Mouse (Mus musculus): ENCODE results near the gene Kcnt1. TPM values are rescaled to one million over a fixed set of nuclear protein-coding genes. Genes with fewer than 3 reads are reported as not detected.

The Kcnt1 gene
- polyA plus RNA-seq, 1 experiment from 2014 or later, result not detected

DNA sequence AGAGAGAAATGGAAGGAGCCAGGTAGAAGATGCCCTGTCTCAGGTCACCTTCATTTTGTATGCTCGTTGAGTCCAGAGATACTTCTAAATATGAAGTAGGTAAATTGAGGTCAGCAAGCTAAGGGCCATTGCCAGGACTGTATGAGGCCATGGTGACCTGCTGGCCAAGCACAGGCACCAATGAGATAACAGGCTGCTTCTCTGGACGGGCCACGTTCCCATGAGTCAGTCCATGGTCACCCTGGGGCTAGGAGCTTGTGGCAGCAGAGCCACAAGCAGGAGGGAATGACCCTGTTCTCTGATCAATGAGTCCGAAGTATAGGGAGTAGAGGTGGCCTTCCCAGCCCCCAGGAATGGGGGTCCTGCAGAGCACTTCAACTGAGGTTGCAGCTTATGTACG lies 51.3 kb downstream of the Kcnt1 start:
- Histone ChIP-seq H3K4me3 (replicated peaks) (no peak overlapping the region), H3K27ac (replicated peaks) (no peak overlapping the region), H3K4me1 (replicated peaks) (no peaks in the 10 kb centered on the region), H3K9me3 (replicated peaks) (no peaks in the 10 kb centered on the region), H3K36me3 (replicated peaks) (no peaks in the 10 kb centered on the region), H3K9ac (no peak overlapping the region), H3K4me2 (no peak overlapping the region), H3K27me3 (no peaks in the 10 kb centered on the region)
- no peak for ATAC-seq (ENCODE audit: insufficient read depth)
- WGBS (ENCODE audit: insufficient replicate concordance), result 50% methylated on average over 5 of the region's 5 CpGs

DNA sequence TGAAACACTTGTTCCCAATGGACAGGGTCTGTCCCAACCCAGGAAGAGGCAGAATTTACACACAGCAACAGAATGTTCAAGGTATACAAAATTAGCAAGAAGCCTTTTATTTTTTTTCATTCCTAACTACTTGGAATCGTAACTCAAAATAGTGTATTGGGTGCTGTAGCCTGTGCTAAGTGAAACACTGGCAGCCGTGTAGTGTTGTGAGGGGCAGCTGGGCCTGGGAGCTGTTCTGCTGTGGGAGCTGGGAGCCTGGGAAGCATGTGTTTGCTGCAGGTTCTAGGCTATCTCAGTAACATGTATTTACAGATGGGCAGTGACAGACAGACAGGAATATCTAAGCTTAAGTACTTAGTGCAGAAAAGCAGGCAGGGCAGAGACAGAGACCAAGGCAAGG lies 54.9 kb downstream of the Kcnt1 start:
- no peaks in the 10 kb centered on the region for H3K4me1 ChIP-seq (replicated peaks)
- no peak overlapping the region for H3K27ac ChIP-seq (replicated peaks)
- no peaks in the 10 kb centered on the region for H3K27me3 ChIP-seq
- H3K9ac ChIP-seq, result no peak overlapping the region
- no peaks in the 10 kb centered on the region for H3K9me3 ChIP-seq (replicated peaks)
- WGBS (ENCODE audit: insufficient replicate concordance), result 74% methylated on average over 2 of the region's 2 CpGs
- no peak overlapping the region for H3K4me2 ChIP-seq
- H3K36me3 ChIP-seq (replicated peaks), result no peaks in the 10 kb centered on the region
- H3K4me3 ChIP-seq (replicated peaks), result no peak overlapping the region
- no peak for ATAC-seq (ENCODE audit: insufficient read depth)

DNA sequence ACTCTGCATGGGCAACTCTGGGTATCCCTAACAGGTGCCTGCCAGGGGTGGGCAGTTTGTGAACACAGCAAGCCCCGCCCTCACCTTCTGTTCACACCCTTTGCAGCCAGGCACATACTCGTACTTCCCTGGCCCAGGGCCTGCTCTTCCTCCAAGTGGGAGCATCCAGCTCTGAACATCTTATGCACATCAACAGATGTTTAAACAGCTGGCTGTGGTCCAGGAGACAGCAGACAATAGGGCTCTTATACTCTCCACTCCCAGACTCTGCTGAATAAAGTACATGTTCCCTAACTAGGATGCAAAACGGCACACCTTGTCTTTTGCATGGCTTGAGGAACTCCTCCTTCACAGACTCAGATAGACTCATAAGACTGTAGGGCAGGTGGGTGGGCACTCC lies 56.4 kb downstream of the Kcnt1 start:
- ATAC-seq (ENCODE audit: insufficient read depth), result no peak
- Histone ChIP-seq H3K4me2 (no peak overlapping the region), H3K4me1 (replicated peaks) (no peaks in the 10 kb centered on the region), H3K9me3 (replicated peaks) (no peaks in the 10 kb centered on the region), H3K9ac (no peak overlapping the region), H3K27me3 (no peaks in the 10 kb centered on the region), H3K36me3 (replicated peaks) (no peaks in the 10 kb centered on the region), H3K4me3 (replicated peaks) (no peak overlapping the region), H3K27ac (replicated peaks) (no peak overlapping the region)
- WGBS (ENCODE audit: insufficient replicate concordance), result 51% methylated on average over 3 of the region's 3 CpGs

DNA sequence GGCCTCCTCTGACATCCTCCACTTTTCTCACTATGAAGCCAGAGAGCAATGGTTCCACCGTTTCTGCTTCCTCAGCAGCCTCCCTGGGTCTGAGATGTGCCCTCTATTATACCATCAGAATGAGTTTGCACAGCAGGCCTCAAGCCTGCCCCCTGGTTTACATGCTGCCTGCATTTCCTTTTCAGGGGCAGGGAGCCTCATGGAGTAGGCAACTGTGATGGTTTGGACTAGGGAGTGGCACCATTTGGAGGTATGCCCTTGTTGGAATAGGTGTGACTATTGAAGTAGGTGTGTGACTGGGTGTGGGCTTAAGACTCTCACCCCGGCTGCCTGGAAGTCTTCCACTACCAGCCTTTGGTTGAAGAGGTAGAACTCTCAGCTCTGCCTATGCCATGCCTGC lies 60.3 kb downstream of the Kcnt1 start:
- peaks cover 12% of the 10 kb centered on the region for H3K36me3 ChIP-seq (replicated peaks)
- 69% methylated on average over 2 of the region's 2 CpGs for WGBS (ENCODE audit: insufficient replicate concordance)
- H3K9me3 ChIP-seq (replicated peaks), result no peaks in the 10 kb centered on the region
- no peaks in the 10 kb centered on the region for H3K27me3 ChIP-seq
- H3K4me2 ChIP-seq, result no peak overlapping the region
- H3K9ac ChIP-seq, result no peak overlapping the region
- no peaks in the 10 kb centered on the region for H3K4me1 ChIP-seq (replicated peaks)
- no peak for ATAC-seq (ENCODE audit: insufficient read depth)
- H3K4me3 ChIP-seq (replicated peaks), result no peak overlapping the region
- no peak overlapping the region for H3K27ac ChIP-seq (replicated peaks)

DNA sequence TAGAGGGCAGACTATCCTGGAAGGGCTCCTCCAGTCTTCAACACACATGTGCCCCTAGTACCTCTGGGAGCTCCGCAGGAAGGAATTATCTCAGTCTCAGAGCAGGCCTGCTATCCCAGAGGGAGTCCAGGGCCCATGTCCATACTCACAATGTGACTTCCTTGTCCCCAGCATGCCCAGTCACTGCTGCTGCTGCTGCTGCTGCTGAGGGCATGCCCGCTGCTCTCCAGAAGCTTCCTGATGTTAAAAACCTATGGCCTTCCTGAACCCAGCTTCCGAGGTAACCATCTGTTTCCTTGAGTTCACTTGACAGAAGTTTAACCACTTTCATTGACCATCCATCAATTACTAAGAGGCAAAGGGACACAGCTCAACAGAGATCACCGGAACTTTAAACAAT lies 61.4 kb downstream of the Kcnt1 start:
- H3K27ac ChIP-seq (replicated peaks), result no peak overlapping the region
- no peaks in the 10 kb centered on the region for H3K9me3 ChIP-seq (replicated peaks)
- peaks cover 21% of the 10 kb centered on the region for H3K36me3 ChIP-seq (replicated peaks)
- no peak overlapping the region for H3K4me3 ChIP-seq (replicated peaks)
- H3K4me2 ChIP-seq, result no peak overlapping the region
- H3K27me3 ChIP-seq, result no peaks in the 10 kb centered on the region
- H3K9ac ChIP-seq, result no peak overlapping the region
- no peak for ATAC-seq (ENCODE audit: insufficient read depth)
- 70% methylated on average over 4 of the region's 4 CpGs for WGBS (ENCODE audit: insufficient replicate concordance)
- no peaks in the 10 kb centered on the region for H3K4me1 ChIP-seq (replicated peaks)

DNA sequence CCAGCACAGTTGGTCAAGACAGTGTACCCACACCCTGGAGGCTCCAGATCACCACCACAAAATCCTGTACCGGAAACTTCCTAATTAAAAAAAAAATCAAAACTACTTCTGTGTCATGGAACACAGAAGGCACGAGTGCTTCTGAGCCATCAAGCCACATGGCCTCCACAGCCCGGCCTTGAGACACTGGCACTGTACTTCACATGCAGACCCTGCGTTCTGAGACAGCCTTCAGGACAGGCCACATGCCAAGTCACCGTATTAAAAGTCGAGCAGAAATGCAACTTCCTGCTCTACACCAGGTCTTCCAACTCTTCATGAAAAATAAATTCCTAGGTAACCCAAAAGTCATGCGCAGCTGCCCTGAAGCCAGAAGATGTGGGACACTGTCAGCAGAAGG lies 64.3 kb downstream of the Kcnt1 start:
- no peak for ATAC-seq (ENCODE audit: insufficient read depth)
- H3K4me2 ChIP-seq, result no peak overlapping the region
- 84% methylated on average over 7 of the region's 7 CpGs for WGBS (ENCODE audit: insufficient replicate concordance)
- H3K9ac ChIP-seq, result no peak overlapping the region
- no peaks in the 10 kb centered on the region for H3K4me1 ChIP-seq (replicated peaks)
- H3K9me3 ChIP-seq (replicated peaks), result no peaks in the 10 kb centered on the region
- H3K36me3 ChIP-seq (replicated peaks), result peaks cover 46% of the 10 kb centered on the region
- no peaks in the 10 kb centered on the region for H3K27me3 ChIP-seq
- H3K4me3 ChIP-seq (replicated peaks), result no peak overlapping the region
- H3K27ac ChIP-seq (replicated peaks), result no peak overlapping the region

DNA sequence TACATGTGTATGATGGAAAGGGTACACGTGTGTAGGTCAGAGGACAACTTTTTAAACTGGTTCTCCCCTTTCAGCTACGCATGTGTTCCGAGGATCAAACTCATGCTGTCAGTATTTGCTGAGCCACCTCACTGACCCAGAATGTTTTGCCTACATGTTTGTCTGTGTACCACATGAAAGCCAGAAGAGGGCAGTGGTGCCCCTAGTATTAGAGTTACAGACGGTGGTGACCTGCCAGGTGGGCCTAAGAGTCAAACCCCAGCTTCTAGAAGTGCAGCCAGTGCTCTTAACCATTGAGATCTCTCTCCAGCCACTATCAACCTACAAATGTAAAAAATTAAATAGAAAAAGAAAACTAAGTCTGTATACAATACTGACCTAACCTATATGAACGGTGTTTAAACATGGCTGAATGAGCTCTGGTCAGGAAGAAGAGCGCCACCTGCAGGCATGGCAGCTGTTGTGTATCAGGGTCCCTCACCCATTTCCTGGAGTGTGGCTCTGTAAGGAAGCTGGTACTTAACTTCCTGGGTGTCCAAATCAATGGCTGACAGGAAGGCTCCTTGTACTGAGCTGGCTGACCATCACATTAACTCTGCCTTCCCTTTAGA lies 67.8 kb downstream of the Kcnt1 start:
- H3K27me3 ChIP-seq, result no peaks in the 10 kb centered on the region
- no peak for ATAC-seq (ENCODE audit: insufficient read depth)
- H3K4me3 ChIP-seq (replicated peaks), result no peak overlapping the region
- H3K9ac ChIP-seq, result no peak overlapping the region
- peaks cover 82% of the 10 kb centered on the region for H3K36me3 ChIP-seq (replicated peaks)
- H3K9me3 ChIP-seq (replicated peaks), result no peaks in the 10 kb centered on the region
- no peak overlapping the region for H3K4me2 ChIP-seq
- 80% methylated on average over 6 of the region's 6 CpGs for WGBS (ENCODE audit: insufficient replicate concordance)
- no peak overlapping the region for H3K27ac ChIP-seq (replicated peaks)
- H3K4me1 ChIP-seq (replicated peaks), result no peaks in the 10 kb centered on the region

DNA sequence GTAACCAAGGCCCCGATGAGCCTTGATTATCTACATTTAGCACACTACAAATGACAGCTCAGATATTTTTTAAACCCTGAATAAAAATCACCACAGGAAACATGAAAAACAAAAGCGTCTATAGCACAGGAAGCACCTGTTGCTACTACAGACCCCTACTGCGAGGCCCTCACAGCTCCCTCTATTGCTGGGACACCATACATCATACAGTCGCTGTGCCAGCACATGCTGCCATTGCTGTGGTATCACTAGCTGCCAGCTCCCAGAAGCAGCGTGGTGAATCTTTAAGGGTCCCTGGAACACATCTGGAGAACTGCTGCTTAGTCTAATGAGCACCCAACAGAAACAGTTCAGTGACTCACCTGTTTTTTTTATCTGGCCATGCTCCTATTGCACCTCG lies 77.0 kb downstream of the Kcnt1 start:
- 48% methylated on average over 6 of the region's 6 CpGs for WGBS (ENCODE audit: insufficient replicate concordance)
- H3K9me3 ChIP-seq (replicated peaks), result no peaks in the 10 kb centered on the region
- H3K4me3 ChIP-seq (replicated peaks), result no peak overlapping the region
- H3K9ac ChIP-seq, result no peak overlapping the region
- H3K36me3 ChIP-seq (replicated peaks), result peaks cover 99% of the 10 kb centered on the region
- H3K27ac ChIP-seq (replicated peaks), result no peak overlapping the region
- H3K4me2 ChIP-seq, result no peak overlapping the region
- no peak for ATAC-seq (ENCODE audit: insufficient read depth)
- H3K27me3 ChIP-seq, result no peaks in the 10 kb centered on the region
- H3K4me1 ChIP-seq (replicated peaks), result no peaks in the 10 kb centered on the region

DNA sequence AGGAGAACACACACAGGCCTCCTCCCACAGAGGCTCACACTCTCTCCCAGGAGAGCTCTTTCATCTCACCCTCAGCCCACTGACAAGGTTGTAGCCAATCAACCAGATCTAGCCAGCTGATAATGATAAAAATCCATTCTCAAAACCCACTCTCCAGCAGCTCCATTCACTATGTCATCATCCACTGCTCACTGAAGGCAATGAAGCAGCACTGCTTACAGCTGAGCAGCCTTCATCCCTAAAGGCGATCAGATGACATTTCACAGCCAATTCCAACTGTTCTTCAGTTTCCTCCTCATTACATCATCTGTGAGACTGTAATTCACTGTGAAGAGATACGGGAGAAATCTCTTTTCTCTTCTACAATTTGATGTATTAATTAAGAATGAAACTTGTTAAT lies 80.3 kb downstream of the Kcnt1 start:
- Histone ChIP-seq H3K36me3 (replicated peaks) (peaks cover 80% of the 10 kb centered on the region), H3K9ac (no peak overlapping the region), H3K4me2 (no peak overlapping the region), H3K4me1 (replicated peaks) (no peaks in the 10 kb centered on the region), H3K4me3 (replicated peaks) (no peak overlapping the region), H3K27ac (replicated peaks) (no peak overlapping the region), H3K9me3 (replicated peaks) (no peaks in the 10 kb centered on the region), H3K27me3 (no peaks in the 10 kb centered on the region)
- no peak for ATAC-seq (ENCODE audit: insufficient read depth)
- 79% methylated on average over 2 of the region's 2 CpGs for WGBS (ENCODE audit: insufficient replicate concordance)

DNA sequence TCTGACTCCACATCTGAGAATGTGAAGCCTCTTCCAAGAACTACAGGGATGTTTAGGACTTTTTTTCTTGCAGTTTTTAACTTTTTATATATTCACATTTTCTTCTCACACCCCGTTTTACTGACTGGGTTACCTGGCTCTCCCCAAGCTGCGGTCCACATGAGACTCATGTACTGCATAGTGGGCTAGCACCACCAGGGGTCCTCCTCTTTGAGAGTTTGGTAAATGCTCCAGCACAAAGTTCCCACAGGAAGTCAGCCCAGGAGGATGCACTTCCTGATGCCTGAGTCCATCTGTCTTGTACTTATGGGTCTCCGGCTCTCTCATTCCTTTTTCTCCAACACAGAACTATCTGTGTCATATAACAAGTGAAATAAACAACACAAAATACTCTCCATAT lies 84.4 kb downstream of the Kcnt1 start:
- no peaks in the 10 kb centered on the region for H3K9me3 ChIP-seq (replicated peaks)
- no peak overlapping the region for H3K27ac ChIP-seq (replicated peaks)
- no peak overlapping the region for H3K4me3 ChIP-seq (replicated peaks)
- no peak for ATAC-seq (ENCODE audit: insufficient read depth)
- peaks cover 75% of the 10 kb centered on the region for H3K36me3 ChIP-seq (replicated peaks)
- H3K9ac ChIP-seq, result no peak overlapping the region
- H3K4me1 ChIP-seq (replicated peaks), result no peaks in the 10 kb centered on the region
- 81% methylated on average over 3 of the region's 3 CpGs for WGBS (ENCODE audit: insufficient replicate concordance)
- no peaks in the 10 kb centered on the region for H3K27me3 ChIP-seq
- H3K4me2 ChIP-seq, result no peak overlapping the region

DNA sequence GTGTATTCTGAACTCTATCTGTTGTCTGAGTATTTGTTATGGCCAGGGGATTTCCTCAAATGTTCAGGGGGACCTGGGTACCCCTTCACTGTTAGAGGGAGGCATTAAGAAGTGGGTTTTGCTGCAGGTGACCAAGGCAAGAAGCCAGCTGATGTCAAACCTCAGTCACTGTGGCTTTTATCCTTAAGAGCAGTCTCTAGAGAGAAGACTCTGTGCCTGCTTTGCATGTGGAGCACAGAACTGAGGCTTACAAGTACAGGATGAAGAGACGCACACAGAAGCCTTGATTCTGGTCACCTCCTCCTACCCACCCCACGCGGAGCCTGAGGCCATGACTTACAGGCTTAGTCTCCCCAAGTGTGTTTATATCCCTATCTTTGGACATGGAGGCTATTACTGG lies 85.8 kb downstream of the Kcnt1 start:
- Histone ChIP-seq H3K4me1 (replicated peaks) (no peaks in the 10 kb centered on the region), H3K9ac (no peak overlapping the region), H3K4me2 (no peak overlapping the region), H3K27me3 (no peaks in the 10 kb centered on the region), H3K27ac (replicated peaks) (no peak overlapping the region), H3K36me3 (replicated peaks) (peaks cover 71% of the 10 kb centered on the region), H3K4me3 (replicated peaks) (no peak overlapping the region), H3K9me3 (replicated peaks) (no peaks in the 10 kb centered on the region)
- no peak for ATAC-seq (ENCODE audit: insufficient read depth)
- 83% methylated on average over 3 of the region's 3 CpGs for WGBS (ENCODE audit: insufficient replicate concordance)
